Mouse (Mus musculus) spleen, adult 12 weeks (tissue): ENCODE measurements around the gene Ralbp1.

Source experiments
- DNase-seq: peaks from one replicate; pipeline ENCODE4 v3.0.0; 2022; ENCODE audit warnings: low spot score

Ralbp1 gene

DNA sequence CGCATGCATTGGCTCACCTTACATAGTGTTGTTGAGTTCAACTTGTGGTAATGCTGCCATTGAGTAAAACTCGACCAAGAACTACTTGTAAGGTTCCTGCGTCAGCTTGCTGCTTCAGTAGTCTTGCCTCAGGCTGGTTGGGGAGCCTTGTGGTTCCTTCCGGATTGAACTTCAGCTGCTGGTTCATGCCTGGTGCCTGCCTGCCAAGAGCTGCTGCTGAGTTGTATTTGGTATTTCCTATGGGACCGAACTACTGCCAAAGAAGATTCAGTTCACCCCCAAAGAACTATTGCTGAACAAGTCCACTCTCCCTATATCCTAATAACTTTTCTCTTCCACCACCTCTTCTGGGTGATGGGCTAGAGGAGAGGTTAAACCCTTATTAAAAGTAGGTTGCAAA, 3.9 kb upstream of the Ralbp1 start:
- DNase-seq: no peak

DNA sequence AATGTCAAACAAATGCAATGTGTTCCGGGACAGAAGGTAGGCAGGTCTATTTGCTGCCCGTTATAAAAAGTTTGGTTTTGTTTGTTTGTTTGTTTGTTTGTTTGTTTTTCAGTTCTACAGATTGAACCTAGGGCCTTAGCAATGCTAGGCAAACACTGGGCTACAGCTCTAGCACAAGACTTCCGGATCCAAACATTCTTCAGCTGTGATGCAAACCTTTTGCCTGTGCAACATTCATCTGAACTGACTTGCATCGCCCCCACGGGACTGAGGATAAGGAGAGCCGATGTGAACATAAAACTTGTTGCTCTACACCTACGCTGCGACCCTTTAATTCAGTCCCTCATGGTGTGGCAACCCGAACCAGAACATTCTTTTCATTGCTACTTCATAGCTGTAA, 973 bp upstream of the Ralbp1 start:
- DNase-seq: no peak

DNA sequence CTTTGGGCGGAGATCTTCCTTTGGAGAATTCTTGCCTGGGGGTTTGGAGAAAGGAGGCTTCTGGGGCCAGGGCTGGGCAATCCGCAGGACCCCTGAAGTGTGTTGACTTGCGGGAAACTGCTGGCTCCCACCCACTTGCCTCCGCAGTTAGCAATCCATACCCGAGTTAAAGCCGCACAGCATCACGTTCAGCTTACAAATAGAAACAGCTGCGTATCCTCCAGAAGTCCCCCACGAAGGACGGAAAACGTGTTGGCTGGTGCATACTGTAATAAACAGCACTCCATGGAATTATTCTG, 251 bp downstream of the Ralbp1 start:
- no peak for DNase-seq

DNA sequence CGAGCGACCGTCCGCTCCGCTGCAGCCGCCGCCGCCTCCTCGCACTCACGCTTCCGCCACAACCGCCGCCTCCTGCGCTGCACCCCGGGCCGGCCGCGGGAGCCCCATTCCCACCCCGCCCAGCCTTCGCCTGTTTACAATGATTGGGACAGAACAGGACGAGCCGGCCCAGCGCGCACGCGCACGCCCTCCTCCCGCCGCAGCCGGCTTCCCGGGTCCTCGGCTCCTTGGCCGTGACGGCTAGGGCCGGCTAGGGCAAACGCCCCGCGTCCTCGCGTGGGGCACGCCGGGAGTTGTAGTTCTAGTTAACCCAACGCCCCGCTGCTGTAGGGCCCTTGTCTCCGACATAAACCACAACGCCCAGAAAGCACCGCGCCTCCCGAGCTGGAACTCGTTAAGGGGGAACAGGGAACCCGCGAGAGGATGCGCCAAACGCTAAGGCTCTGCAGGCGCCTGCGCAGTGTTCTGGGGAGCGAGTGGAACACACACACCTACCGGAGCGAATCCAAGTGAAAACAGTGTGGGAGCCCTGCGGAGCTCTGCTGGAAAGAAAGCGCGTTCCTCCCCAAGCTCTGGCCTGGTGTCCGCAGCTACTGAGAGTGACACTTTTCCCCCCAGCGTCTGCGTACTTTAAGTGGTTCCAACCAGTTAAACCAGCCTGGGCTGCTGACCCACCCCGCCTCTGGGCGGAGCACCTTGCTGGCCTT, 754 bp downstream of the Ralbp1 start:
- DNase-seq: peak; percentile 97

DNA sequence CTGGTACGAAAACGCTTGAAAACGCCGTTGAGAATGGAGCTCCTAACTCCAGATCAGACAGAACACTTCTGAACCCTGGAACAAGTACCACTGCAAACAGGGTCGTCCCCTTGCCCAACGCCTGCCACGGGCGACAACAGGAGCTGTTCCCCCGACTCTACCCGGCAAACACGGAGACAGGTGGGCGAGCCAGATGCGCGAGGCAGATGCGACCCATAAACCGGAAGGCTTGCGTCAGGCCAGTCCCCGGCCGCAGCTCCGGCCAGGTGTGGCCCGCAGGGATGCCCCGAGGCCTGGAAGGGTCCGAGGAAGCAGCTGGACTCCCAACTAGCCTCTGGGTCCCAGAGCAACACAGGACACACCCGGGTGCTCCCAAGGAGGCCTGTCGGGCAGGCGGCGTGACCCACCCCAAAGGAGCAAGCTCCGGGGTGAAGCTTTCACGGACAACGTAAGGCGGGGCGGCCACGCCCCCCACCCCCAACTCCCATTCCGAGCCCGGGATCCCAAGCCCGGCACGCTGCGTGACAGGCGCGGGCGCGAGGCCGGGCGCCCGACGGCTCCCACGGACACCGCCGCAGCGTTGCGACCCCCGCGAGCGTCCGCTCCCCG, 1.4 kb downstream of the Ralbp1 start:
- DNase-seq: peak; percentile 48

DNA sequence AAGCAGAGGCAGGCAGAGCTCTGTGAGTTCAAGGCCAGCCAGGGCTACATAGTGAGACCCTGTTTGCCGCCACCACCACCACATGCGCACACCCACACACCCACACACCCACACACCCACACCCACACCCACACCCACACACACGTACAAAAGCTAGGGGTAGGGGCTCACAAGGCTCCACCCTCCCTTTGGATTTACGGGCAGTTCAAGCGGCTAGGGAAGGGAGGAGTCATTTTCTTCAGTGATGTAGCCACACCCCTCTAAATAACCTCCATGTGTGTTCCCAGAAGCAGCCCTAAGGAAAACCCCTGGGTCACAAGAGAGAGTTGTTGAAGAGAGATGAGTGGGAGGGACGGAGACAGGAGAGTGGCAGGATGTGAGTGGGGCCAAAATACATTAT, 8.6 kb downstream of the Ralbp1 start:
- DNase-seq: no peak

DNA sequence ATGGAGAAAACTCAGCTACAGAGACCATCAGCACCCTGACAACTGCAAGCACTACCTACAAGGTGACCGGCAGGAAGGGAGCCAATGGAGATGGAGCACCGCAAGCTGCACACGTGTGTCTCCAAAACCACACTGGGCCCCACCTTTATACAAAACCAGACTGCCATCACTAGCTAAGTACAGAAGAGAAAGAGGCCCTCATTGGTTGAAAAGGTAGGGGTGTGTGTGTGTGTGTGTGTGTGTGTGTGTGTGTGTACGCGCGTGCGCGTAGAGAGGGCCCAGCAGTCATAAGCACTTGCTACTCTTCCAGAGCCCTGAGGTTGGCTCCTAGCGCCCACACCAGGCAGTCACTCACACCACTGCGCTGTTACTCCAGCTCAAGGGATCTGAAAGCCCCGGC, 11.8 kb downstream of the Ralbp1 start:
- no peak for DNase-seq

DNA sequence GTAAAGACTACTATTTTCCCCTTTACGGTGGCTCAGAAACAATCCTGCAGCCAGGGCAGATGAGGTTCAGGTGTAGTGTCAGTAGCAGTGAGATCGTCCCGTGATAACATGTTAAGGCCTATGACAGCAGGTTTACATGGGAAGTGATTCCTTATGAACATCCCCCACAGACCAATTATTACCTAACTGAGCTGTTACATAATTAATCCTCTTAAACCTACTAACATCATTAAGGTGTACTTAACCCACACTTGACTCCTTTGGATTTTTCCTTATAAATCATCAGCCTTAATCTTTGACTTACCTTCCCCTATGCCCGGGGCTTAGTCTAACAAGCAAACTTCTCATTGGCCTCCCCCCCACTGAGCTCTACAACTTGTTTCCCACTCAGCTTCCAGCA, 12.4 kb downstream of the Ralbp1 start:
- no peak for DNase-seq

DNA sequence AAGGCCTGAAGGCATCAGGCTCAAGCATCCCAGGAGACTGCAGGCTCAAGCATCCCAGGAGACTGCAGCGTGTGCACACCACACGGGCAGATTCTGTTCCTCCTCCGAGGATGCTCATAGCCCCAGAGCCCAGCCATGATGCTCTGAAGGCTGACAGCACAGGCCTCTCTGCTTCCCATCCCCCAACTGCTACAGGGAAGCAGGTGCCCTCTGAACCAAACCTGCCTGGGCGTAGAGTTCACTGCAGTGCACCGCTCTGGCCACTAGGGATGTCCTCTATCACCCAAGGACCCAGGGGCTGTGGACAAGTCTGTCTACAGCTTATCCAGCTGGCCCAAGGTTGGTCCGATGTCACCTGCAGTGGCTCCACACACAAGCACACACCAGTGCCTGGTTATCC, 12.9 kb downstream of the Ralbp1 start:
- DNase-seq: peak; percentile 31

DNA sequence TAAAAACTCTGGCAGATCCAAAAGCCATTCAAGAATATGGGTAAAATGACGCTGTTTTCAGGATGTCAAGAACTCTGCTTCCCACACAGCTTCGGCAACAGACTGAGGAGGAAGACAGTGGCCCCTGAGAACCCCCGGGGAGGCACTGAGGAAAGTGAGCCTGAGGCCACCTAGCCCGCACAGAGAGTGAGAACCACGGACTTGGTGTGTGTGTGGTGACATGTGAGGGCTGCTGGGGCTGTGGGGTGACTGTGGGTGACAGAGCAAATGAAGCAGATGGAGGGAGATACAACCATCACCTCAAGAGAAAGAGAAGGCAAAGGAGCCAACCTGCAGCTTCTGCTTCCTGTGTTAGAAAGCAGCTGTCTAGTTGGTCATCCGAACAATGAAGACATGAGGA, 13.5 kb downstream of the Ralbp1 start:
- DNase-seq: no peak

DNA sequence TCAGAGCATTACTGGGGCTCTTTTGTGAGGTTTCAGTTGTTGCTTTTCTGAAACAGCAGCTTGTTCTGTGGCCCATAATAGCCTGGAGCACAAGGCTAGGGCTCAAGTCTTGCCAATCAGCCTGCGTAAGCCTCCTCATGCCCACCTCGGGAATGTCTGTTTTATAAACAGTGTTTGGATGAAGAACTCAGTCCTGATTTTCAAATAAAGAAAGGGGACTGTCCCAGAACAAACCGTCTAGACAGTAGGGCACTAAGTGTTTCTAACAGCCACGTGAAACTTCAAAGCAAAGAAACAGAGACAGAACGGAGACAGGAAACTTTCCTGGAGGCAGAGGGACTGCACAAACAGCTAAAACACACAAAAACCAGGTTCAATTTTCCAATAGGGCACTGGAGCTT, 14.0 kb downstream of the Ralbp1 start:
- DNase-seq: no peak

DNA sequence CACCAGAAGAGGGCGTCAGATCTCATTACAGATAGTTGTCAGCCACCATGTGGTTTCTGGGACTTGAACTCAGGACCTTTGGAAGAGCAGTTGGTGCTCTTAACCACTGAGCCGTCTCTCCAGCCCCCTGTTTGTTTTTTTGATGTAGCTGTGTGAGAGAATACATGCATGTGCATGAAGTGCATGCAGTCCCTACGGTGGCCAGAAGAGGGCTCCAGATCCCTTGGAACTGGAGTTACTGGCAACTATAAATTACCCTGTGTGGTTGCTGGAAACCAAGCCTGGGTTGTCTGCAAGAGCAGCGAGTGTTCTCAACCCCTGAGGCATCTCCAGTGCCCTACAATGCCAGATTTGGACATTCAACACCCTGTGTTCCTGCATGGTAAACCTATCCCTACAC, 15.5 kb downstream of the Ralbp1 start:
- peak; percentile 75 for DNase-seq

DNA sequence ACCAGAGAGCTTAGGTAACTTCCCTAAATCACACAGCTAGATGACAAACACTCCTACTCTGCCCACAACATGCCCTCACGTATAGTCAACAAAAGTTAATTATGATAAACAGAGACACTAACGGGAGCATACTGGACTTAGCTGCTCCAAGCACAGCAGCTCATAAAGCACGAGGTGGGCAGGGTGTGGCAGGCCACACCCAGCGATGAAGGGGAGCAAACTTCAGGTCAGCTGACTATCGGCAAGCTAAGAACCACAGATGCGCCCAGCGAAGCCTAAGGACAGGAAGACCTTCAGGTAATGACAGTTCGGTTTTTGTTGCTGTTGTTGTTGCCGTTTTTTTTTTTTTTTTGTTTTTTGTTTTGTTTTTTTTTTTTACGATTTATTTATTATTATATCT, 15.9 kb downstream of the Ralbp1 start:
- DNase-seq: no peak

DNA sequence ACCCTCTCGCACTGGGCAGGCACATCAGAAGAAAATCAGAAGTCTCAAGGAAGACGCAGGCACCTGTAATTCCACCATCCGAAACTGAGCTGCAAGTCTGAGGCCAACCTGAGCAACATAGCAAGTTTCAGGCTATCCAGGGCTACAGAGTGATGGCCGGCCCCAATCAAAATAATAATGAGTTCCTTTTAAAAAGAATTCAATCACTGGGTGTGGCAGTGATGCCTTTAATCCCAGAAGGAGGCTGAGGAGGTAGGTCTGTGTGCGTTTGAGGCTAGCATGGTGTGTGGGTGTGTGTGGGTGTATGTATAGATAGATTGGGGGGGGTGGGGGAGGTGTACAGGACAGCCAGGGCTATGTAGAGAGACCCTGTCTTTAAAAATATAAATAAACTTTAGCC, 17.6 kb downstream of the Ralbp1 start:
- no peak for DNase-seq

DNA sequence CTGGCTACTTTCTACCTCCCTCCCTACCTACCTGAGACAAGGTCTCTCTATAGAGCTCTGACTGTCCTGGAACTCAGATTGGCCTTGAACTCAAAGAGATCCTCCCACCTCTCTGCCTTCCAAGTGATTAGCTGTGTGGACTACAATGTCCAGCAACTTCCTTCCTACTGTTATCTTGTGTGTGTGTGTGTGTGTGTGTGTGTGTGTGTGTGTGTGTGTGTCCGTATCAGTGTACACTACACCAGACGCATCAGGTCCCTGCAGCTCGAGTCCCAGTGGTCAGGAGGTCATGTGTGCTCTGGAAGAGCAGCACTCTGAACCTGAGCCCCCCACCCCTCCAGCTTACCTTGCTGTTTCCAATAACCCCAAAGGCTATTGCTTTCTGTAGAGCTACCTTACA, 19.4 kb downstream of the Ralbp1 start:
- no peak for DNase-seq

DNA sequence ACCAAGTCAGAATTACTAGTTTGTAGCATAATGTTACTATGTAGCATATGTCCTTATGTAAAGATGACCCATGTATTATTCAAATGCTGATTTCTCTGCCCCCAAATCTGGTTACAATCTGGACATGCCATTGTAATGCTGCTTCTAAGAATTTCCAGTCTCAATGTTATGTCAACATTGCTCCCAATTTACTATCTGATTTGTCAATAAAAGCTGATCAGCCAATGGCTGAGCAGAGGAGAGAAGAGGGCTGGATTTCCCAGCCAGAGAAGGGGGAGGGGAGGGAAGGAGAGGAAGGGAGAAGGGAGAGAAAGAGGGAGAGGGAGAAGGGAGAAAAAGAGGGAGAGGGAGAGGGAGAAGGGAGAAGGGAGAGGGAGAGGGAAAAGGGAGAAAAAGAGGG, 20.3 kb downstream of the Ralbp1 start:
- no peak for DNase-seq

DNA sequence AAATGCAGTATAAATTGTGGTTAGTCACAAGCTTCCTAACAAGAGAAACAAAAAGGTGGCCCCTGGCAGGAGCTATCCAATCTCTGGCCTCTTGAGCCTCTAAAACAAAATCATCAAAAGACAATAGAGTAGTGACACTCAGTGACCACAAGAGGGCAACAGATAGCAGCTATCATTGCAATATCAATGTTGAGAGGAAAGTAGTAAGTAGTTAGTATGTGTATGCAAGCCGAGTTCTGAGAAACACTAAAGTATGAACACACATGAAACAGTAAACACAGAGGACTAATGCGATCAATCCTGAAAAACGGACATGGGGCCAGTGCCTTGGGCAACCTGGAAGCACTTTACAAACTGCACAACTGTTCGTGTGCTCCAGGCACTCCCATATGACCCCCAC, 20.9 kb downstream of the Ralbp1 start:
- DNase-seq: no peak

DNA sequence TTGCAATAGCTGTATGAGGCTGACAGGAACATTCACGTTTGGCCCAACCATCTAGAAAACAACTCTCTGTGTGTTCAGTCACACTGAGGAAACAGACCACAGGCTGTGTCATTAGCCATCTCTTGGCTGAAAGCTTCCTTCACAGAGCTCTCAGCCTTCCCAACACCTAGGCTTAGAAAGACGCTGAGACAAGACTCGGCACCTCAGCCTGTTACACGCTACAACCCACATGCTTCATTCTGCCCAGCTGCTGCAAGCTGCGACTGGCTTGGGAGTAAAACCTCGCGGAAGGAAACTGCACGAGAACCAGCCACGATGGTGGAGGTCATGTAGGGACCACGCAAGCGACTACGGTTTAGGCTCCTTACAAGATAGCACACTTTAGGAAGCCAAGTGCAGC, 21.8 kb downstream of the Ralbp1 start:
- no peak for DNase-seq

DNA sequence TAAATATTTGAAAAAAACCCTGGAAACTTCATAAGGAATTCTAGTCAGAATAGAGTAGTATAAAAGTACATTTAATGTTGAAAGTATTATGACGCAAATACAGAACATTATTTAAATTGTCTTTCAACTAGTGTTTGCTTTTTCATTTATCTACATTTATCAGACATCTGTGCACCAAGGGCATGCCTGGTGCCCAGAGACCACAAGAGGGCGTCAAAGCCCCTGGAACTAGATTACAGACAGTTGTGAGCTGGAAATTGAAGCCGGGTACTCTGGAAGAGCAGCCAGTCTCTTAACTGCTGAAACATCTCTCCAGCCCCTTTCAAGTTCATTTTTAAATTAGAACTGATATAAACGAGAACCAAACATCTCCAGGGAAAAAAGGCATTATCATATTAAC, 23.0 kb downstream of the Ralbp1 start:
- DNase-seq: no peak

DNA sequence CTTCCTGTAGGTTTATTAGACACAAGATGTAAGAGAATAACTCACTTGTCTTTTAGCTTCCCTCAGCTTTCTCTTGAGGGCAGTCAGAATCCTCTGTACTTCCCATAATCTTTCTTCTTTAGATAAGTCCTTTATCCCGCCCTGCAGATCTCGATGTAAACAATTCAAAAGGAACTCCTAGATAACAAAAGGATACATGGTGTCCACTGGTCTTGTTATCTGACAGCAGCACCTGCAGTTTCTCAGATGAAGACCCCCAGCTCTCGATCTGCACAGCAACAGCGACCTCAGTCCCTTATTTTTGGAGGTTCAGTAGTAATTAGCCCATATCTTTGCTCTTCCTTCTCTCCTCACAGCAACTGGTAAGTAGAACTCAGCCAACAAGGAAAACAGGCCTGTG, 28.0 kb downstream of the Ralbp1 start:
- DNase-seq: no peak

DNA sequence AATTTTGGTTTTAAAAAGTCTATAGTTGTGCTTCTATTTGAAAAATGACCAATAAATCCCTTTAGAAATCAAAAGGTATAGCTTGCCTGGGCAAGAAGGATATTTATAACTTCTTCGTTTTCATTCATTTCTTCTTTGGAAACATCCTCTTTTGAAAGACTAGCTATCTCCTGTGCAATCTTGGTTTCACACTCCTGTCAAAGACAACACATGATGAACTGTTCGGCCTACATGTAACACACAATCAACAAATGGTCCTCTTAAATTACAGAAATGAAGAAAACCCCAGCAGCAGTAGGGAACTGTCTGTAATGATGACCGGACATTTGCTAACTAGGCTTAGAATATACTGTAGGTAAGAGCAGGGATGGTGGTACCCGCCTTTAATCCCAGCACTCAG, 31.6 kb downstream of the Ralbp1 start:
- no peak for DNase-seq

DNA sequence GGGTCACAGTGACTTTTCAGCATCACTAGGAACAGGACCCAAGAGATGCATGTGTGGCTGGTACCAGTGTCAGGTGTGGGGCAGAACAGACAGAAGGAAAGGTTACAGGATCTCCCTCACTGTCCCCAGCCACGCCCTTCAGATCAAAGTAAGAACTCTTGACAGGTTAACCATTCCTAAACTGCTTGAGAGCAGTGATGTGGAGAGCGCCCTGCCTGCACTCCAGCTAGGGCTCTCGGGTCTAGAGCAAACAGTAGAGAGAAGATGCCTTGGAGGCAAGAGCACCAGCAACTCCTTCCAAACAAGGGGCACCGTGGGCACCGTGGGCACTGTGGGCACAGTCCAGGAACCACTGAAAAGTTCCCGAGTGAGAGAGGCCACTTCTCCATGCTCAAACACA, 32.3 kb downstream of the Ralbp1 start:
- DNase-seq: no peak

DNA sequence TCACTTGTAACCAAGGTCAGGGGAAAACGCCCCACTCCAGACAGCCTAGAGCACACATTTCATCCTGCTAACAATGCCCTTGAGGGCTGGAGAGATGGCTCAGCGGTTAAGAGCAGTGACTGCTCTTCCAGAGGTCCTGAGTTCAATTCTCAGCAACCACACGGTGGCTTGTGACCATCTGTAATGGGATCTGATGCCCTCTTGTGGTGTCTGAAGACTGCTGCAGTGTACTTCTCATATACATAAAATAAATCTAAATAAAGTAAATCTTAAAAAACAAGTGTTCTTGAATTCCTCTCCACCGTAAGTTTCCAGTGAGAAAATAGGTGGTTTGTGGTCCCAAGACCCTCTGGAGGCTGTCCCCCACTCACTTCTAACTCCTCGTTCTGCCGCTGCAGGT, 33.8 kb downstream of the Ralbp1 start:
- DNase-seq: no peak

DNA sequence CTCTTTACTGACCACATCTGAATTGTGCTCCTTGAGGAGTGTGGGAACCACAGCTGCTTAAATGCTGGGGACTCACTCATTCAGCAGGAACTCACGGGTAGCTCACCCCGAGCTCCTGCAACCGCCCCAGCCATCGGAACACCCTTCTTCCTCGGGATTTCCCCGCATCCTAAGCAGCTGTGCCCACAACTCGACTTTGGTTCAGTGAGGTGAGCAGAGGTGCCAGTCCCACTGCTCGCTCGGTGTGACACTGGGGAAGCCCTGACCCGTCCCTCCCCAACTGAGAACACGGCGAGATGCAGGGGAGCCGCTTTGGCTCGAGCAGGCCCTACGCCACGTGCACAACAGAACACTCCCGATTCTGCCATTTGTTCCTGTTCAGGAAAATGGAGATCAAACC, 35.1 kb downstream of the Ralbp1 start:
- no peak for DNase-seq
